12 mouse cellular contexts compared by ENCODE assay signal in genomic region chr7:109588145-109588544, GRCm38 (mm10).
DNase-seq lines count a peak whose midpoint lies in the region; ATAC-seq and TF ChIP-seq lines count a peak whose summit lies in the region.
"Had no signal": no experiment of that assay in that cellular context is flagged by ENCODE, and none has a peak within 500 bp of the region (broad histone marks: within the 10 kb centered on the region; RNA-seq: fewer than 3 reads in every experiment).

No protein-coding gene starts in this region.

- no peak for TF ChIP-seq RAD21 in MEL (IDR thresholded peaks at IDR 0.05; ENCODE audit: low read depth, low read length)

- TF ChIP-seq EP300 in heart, postnatal 0 days (IDR thresholded peaks at IDR 0.05; ENCODE audit: low read depth), result no peak
- no peak; a peak in 1 of 4 replicates for TF ChIP-seq EP300 in MEL (IDR thresholded peaks at IDR 0.05; ENCODE audit: low read depth in 1 of 2, low read length in 2 of 2)

- 45% methylated on average over 8 of the region's 8 CpGs for WGBS in heart, postnatal 0 days
- 82% methylated on average over 8 of the region's 8 CpGs for WGBS in forebrain, embryonic 14.5 days

- no peaks in the 10 kb centered on the region for H3K79me2 ChIP-seq in MEL (ENCODE audit: control insufficient read depth, insufficient read depth, low read length, poor library complexity)

- no peak overlapping the region for H3K4me3 ChIP-seq in heart, postnatal 0 days (ENCODE audit: low read depth, low read length)
- peak overlapping the region; percentile 40 to 41 for H3K4me3 ChIP-seq in MEL (ENCODE audit: control insufficient read depth in 1 of 2, insufficient read depth in 1 of 2, low read depth in 2 of 2, low read length in 2 of 2)
- no peak overlapping the region for H3K4me3 ChIP-seq in forebrain, embryonic 14.5 days (ENCODE audit: low read depth, low read length)
- H3K4me3 ChIP-seq: stomach, embryonic 15.5 days had no signal

- no peaks in the 10 kb centered on the region for H3K9me3 ChIP-seq in heart, postnatal 0 days (replicated peaks; ENCODE audit: control insufficient read depth, low read length)
- H3K9me3 ChIP-seq in MEL (replicated peaks; ENCODE audit: insufficient read depth, low read length), result no peaks in the 10 kb centered on the region
- H3K9me3 ChIP-seq in forebrain, embryonic 14.5 days (replicated peaks; ENCODE audit: control insufficient read depth, low read length), result no peaks in the 10 kb centered on the region
- H3K9me3 ChIP-seq: stomach, embryonic 15.5 days had no signal

- 0 out of 2 replicates have a peak overlapping the region, but pooled peaks have one; percentile 7 for H3K27ac ChIP-seq in heart, postnatal 0 days (ENCODE audit: low read depth)
- peak overlapping the region; percentile 44; the same call in 1 of the 2 replicates for H3K27ac ChIP-seq in MEL (ENCODE audit: control insufficient read depth, low read depth, low read length)
- H3K27ac ChIP-seq in forebrain, embryonic 14.5 days (ENCODE audit: low read depth, low read length), result no peak overlapping the region
- H3K27ac ChIP-seq: stomach, embryonic 15.5 days had no signal

- peak; percentile 2 for DNase-seq in CD4-positive, CD25-positive, alpha-beta regulatory T cell, adult 2 months (ENCODE audit: low read depth, low spot score)
- DNase-seq in heart, postnatal 0 days (ENCODE audit: low spot score), result no peak
- no peak for DNase-seq in heart, adult 8-10 months (ENCODE audit: low spot score)
- DNase-seq in MEL (ENCODE audit: low read depth, low spot score), result no peak
- DNase-seq in forebrain, embryonic 14.5 days (ENCODE audit: low spot score), result no peak
- DNase-seq in B cell, adult 2 months, result no peak
- DNase-seq: adrenal gland, postnatal 14 days; cerebellum, postnatal 10 days; lung, postnatal 4 days had no signal

- 0 out of 2 replicates have a peak overlapping the region, but pooled peaks have one; percentile 11 for H3K4me2 ChIP-seq in heart, postnatal 0 days (ENCODE audit: low read depth, low read length)
- H3K4me2 ChIP-seq in forebrain, embryonic 14.5 days (ENCODE audit: low read length), result no peak overlapping the region
- H3K4me2 ChIP-seq: stomach, embryonic 15.5 days had no signal

- H3K36me3 ChIP-seq in heart, postnatal 0 days (replicated peaks; ENCODE audit: control insufficient read depth, insufficient read depth, low read length), result no peaks in the 10 kb centered on the region
- peaks cover 0 to 10% of the 10 kb centered on the region in 2 experiments; a peak in 2 of 4 replicates for H3K36me3 ChIP-seq in MEL (ENCODE audit: control insufficient read depth in 1 of 2, insufficient read depth in 2 of 2, low read length in 2 of 2)
- no peaks in the 10 kb centered on the region for H3K36me3 ChIP-seq in forebrain, embryonic 14.5 days (ENCODE audit: control insufficient read depth, insufficient read depth, low read length)
- H3K36me3 ChIP-seq: stomach, embryonic 15.5 days had no signal

- no peak for TF ChIP-seq POLR2A in MEL (IDR thresholded peaks at IDR 0.05; ENCODE audit: control insufficient read depth in 1 of 2, insufficient read depth in 1 of 2, low read depth in 1 of 2, low read length in 2 of 2, poor library complexity in 1 of 2)

- H3K9ac ChIP-seq in heart, postnatal 0 days (replicated peaks; ENCODE audit: low read depth, low read length), result no peak overlapping the region
- H3K9ac ChIP-seq in MEL (ENCODE audit: control insufficient read depth, low read depth, low read length, poor library complexity, severe bottlenecking), result peak overlapping the region; percentile 46
- H3K9ac ChIP-seq in forebrain, embryonic 14.5 days (ENCODE audit: low read length), result no peak overlapping the region
- H3K9ac ChIP-seq: stomach, embryonic 15.5 days had no signal

- no peak for ATAC-seq in CD4-positive, CD25-positive, alpha-beta regulatory T cell, adult 4 months
- peak; percentile 15; the same call in 1 of the 2 replicates for ATAC-seq in heart, postnatal 0 days (ENCODE audit: insufficient read depth, low read depth)
- ATAC-seq in megakaryocyte, adult 5-6 weeks (ENCODE audit: poor library complexity, severe bottlenecking), result 0 out of 2 replicates have a peak, but pooled peaks have one; percentile 12
- no peak for ATAC-seq in forebrain, embryonic 14.5 days

- H3K27me3 ChIP-seq in heart, postnatal 0 days (ENCODE audit: control insufficient read depth, insufficient read depth, low read length), result no peaks in the 10 kb centered on the region
- H3K27me3 ChIP-seq in MEL (ENCODE audit: control insufficient read depth in 1 of 2, insufficient read depth in 2 of 2, low read length in 2 of 2), result no peaks in the 10 kb centered on the region
- H3K27me3 ChIP-seq in forebrain, embryonic 14.5 days (replicated peaks; ENCODE audit: control insufficient read depth, insufficient read depth, low read length), result no peaks in the 10 kb centered on the region
- H3K27me3 ChIP-seq: stomach, embryonic 15.5 days had no signal

- H3K4me1 ChIP-seq in heart, postnatal 0 days (ENCODE audit: control insufficient read depth, insufficient read depth), result peaks cover 50% of the 10 kb centered on the region
- H3K4me1 ChIP-seq in MEL (ENCODE audit: control insufficient read depth in 1 of 2, insufficient read depth in 2 of 2, low read length in 2 of 2), result peaks cover 6 to 19% of the 10 kb centered on the region in 2 experiments
- H3K4me1 ChIP-seq in forebrain, embryonic 14.5 days (ENCODE audit: control insufficient read depth, insufficient read depth, low read length), result no peaks in the 10 kb centered on the region

- no peak for TF ChIP-seq CTCF in heart, postnatal 0 days (IDR thresholded peaks at IDR 0.05; ENCODE audit: low read depth)
- TF ChIP-seq CTCF in MEL (IDR thresholded peaks at IDR 0.05 in 2 of 3, conservative IDR thresholded peaks at IDR 0.05 in 1 of 3; ENCODE audit: control insufficient read depth in 1 of 3, insufficient read depth in 1 of 3, low read depth in 2 of 3, low read length in 3 of 3, poor library complexity in 1 of 3, severe bottlenecking in 1 of 3), result no peak

TF ChIP-seq in MEL, 35 proteins besides CTCF, POLR2A, EP300 and RAD21:
- TF ChIP-seq E2F4 (IDR thresholded peaks at IDR 0.05; ENCODE audit: borderline replicate concordance, low read depth, low read length), result no peak
- no peak for TF ChIP-seq MAX (IDR thresholded peaks at IDR 0.05; ENCODE audit: low read length)
- TF ChIP-seq POLR2AphosphoS5 (IDR thresholded peaks at IDR 0.05; ENCODE audit: borderline replicate concordance, low read depth, low read length), result no peak
- TF ChIP-seq MYC (IDR thresholded peaks at IDR 0.05; ENCODE audit: low read depth, low read length), result no peak
- no peak for TF ChIP-seq TAL1 (IDR thresholded peaks at IDR 0.05; ENCODE audit: low read length)
- no peak for TF ChIP-seq GABPA (IDR thresholded peaks at IDR 0.05; ENCODE audit: low read depth, low read length)
- no peak for TF ChIP-seq CHD1 (IDR thresholded peaks at IDR 0.05; ENCODE audit: low read depth, low read length)
- no peak for TF ChIP-seq TCF12 (IDR thresholded peaks at IDR 0.05; ENCODE audit: low read depth, low read length)

Comparison
In these comparisons a context has a peak if more than half of its experiments do, and no peak if none do; other contexts are left out.
1. ATAC-seq: peak in heart, postnatal 0 days (single experiment) and megakaryocyte, adult 5-6 weeks (single experiment); none in CD4-positive, CD25-positive, alpha-beta regulatory T cell, adult 4 months (single experiment) and forebrain, embryonic 14.5 days (single experiment).
2. H3K4me3 ChIP-seq: peak in MEL (2 of 2); none in heart, postnatal 0 days (single experiment) and forebrain, embryonic 14.5 days (single experiment).